Mouse (Mus musculus): ENCODE measurements around the gene Kiss1r. TPM values are rescaled to one million over a fixed set of nuclear protein-coding genes. Genes with fewer than 3 reads are reported as not detected.

The Kiss1r gene
- total RNA-seq, 2 experiments from 2014 or later, result 6.6 to 6.7 TPM

GRCm38 (mm10) chr10:79965325-79965724 is 48.6 kb downstream of the Kiss1r start:
- DNase-seq (ENCODE audit: extremely low spot score in 1 of 2, low spot score in 1 of 2), result no peak

- DNase-seq (ENCODE audit: extremely low spot score in 1 of 2, low spot score in 1 of 2), result no peak
Observed at GRCm38 (mm10) chr10:79966886-79967400, 50.2 kb downstream of the Kiss1r start.

DNA sequence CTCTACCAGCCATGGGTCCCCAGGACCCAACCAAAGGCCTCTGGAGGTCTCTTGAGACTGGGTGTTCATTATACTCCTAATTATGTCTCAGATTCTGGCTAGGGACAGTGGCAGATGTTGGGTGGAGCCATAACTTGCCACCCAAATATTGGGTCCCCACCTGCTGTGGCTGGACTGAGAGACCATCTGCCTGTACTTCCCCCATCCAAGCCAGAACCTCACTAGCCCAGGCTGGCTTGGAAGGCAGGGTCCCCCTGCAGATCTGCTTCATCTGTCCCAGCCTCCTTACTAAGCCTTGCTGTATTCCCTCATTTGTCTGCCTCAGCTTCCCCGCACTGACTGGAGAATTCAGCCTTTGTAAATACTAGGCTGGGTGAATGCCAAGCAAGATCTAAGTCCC is 51.4 kb downstream of the Kiss1r start:
- DNase-seq (ENCODE audit: extremely low spot score in 1 of 2, low spot score in 1 of 2), result no peak

GRCm38 (mm10) chr10:79969124-79969568 is 52.4 kb downstream of the Kiss1r start:
- no peak for DNase-seq (ENCODE audit: extremely low spot score in 1 of 2, low spot score in 1 of 2)

GRCm38 (mm10) chr10:79970415-79971182 is 53.8 kb downstream of the Kiss1r start, which contains the start of gene Grin3b:
Grin3b (plus strand) TSS chr10:79970715.
- no peak for DNase-seq (ENCODE audit: extremely low spot score in 1 of 2, low spot score in 1 of 2)

DNA sequence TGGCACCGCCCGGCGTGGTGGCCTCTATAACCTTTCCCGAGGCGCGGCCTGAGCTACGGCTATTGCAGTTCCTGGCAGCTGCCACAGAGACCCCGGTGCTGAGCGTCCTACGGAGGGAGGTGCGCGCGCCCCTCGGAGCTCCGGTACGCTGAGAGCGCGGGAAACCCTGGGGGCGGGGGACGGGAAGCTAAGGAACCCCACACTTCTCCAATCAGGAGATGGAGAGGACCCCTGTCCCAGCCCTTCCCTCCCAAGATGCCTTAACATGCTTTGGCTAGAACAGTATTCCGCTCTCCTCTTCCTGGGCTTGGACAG is 54.4 kb downstream of the Kiss1r start:
- no peak for DNase-seq (ENCODE audit: extremely low spot score in 1 of 2, low spot score in 1 of 2)

Other genes with a start within 250 kb of the Kiss1r start
- gene Tpgs1, start 247.6 kb upstream of the Kiss1r start, total RNA-seq (2021), result 10 to 100 TPM; 74.9 to 79.7 TPM
- 10 to 100 TPM; 67.1 to 77.7 TPM for gene Cdc34, start 234.8 kb upstream of the Kiss1r start, total RNA-seq (2021)
- 1 to 10 TPM; 2.4 to 3.1 TPM for gene Gzmm, start 228.0 kb upstream of the Kiss1r start, total RNA-seq (2021)
- gene Bsg, start 212.5 kb upstream of the Kiss1r start, total RNA-seq (2021), result 100 to 1,000 TPM; 610 to 665 TPM
- gene Hcn2, start 200.3 kb upstream of the Kiss1r start, total RNA-seq (2021), result 100 to 1,000 TPM; 108 to 110 TPM
- 10 to 100 TPM; 39.2 to 44.6 TPM for gene Polrmt, start 170.4 kb upstream of the Kiss1r start, total RNA-seq (2021)
- 1 to 10 TPM; 1.0 to 1.5 TPM for gene Fgf22, start 161.9 kb upstream of the Kiss1r start, total RNA-seq (2021)
- 10 to 100 TPM; 82.7 to 92.9 TPM for gene Rnf126, start 150.0 kb upstream of the Kiss1r start, total RNA-seq (2021)
- gene Fstl3, start 139.7 kb upstream of the Kiss1r start, total RNA-seq (2021), result 1 to 10 TPM; 1.2 to 2.1 TPM
- gene Prss57, start 126.0 kb upstream of the Kiss1r start, total RNA-seq (2021), result under 1 TPM; 0.30 to 0.33 TPM
- gene Palm, start 123.4 kb upstream of the Kiss1r start, total RNA-seq (2021), result 100 to 1,000 TPM; 307 to 325 TPM
- under 1 TPM; 0.66 to 0.89 TPM for gene Misp, start 96.0 kb upstream of the Kiss1r start, total RNA-seq (2021)
- gene Ptbp1, start 62.5 kb upstream of the Kiss1r start, total RNA-seq (2021), result 10 to 100 TPM; 44.0 to 66.0 TPM
- 1 to 10 TPM; 1.1 to 1.4 TPM for gene Prtn3, start 42.5 kb upstream of the Kiss1r start, total RNA-seq (2021)
- gene Plppr3, start 42.3 kb upstream of the Kiss1r start, total RNA-seq (2021), result 10 to 100 TPM; 32.4 to 34.4 TPM
- not detected for gene Elane, start 30.7 kb upstream of the Kiss1r start, total RNA-seq (2021)
- gene Cfd, start 26.1 kb upstream of the Kiss1r start, total RNA-seq (2021), result not detected
- gene Med16, start 8.0 kb upstream of the Kiss1r start, total RNA-seq (2021), result 10 to 100 TPM; 55.5 to 56.2 TPM
- not detected for gene Gm26602, start 6.1 kb upstream of the Kiss1r start, total RNA-seq (2021)
- gene R3hdm4, start 4.2 kb downstream of the Kiss1r start, total RNA-seq (2021), result 100 to 1,000 TPM; 428 to 450 TPM
- 1 to 10 TPM; 4.6 to 6.9 TPM for gene Arid3a, start 10.1 kb downstream of the Kiss1r start, total RNA-seq (2021)
- gene Wdr18, start 43.2 kb downstream of the Kiss1r start, total RNA-seq (2021), result 10 to 100 TPM; 42.9 to 45.8 TPM
- under 1 TPM; 0.12 to 0.15 TPM for gene Grin3b, start 53.7 kb downstream of the Kiss1r start, total RNA-seq (2021)
- gene Tmem259, start 67.4 kb downstream of the Kiss1r start, total RNA-seq (2021), result 100 to 1,000 TPM; 125 to 131 TPM
- 1 to 10 TPM; 5.8 to 6.0 TPM for gene Cnn2, start 71.6 kb downstream of the Kiss1r start, total RNA-seq (2021)
- gene Abca7, start 79.5 kb downstream of the Kiss1r start, total RNA-seq (2021), result 10 to 100 TPM in 1 of 2 experiments, 1 to 10 TPM in 1; 9.6 to 10.2 TPM
- gene Arhgap45, start 99.7 kb downstream of the Kiss1r start, total RNA-seq (2021), result 1 to 10 TPM; 3.3 to 4.3 TPM
- gene Polr2e, start 122.8 kb downstream of the Kiss1r start, total RNA-seq (2021), result 10 to 100 TPM; 86.6 to 91.0 TPM
- gene Gpx4, start 130.2 kb downstream of the Kiss1r start, total RNA-seq (2021), result 100 to 1,000 TPM; 486 to 515 TPM
- gene Sbno2, start 188.6 kb downstream of the Kiss1r start, total RNA-seq (2021), result 10 to 100 TPM; 14.5 to 22.0 TPM
- 10 to 100 TPM; 89.1 to 94.3 TPM for gene Stk11, start 198.8 kb downstream of the Kiss1r start, total RNA-seq (2021)
- 100 to 1,000 TPM; 338 to 391 TPM for gene Atp5d, start 221.7 kb downstream of the Kiss1r start, total RNA-seq (2021)
- gene Cbarp, start 223.9 kb downstream of the Kiss1r start, total RNA-seq (2021), result 100 to 1,000 TPM; 399 to 401 TPM
- gene Midn, start 231.3 kb downstream of the Kiss1r start, total RNA-seq (2021), result 10 to 100 TPM; 61.4 to 82.4 TPM
- gene Cirbp, start 249.0 kb downstream of the Kiss1r start, total RNA-seq (2021), result 10 to 100 TPM; 69.5 to 97.5 TPM

Measured in layer of hippocampus, postnatal 25 days (tissue).